Mouse (Mus musculus) cerebellum, postnatal 14 days (tissue): ENCODE measurements at regions not wholly inside any gene's neighbourhood (a gene's known extent, or its start where the extent isn't known, plus 50 kb on each side); places are given as distances from the start of the nearest gene placed in this dataset.

Experiments
- DNase-seq, 2 experiments: peaks; one replicate each; pipeline ENCODE4 v3.0.0; 2021; ENCODE audit warnings: mixed read lengths in 2 of 2

GRCm38 (mm10) chr12:16056216-16056615 lies 239.5 kb upstream of the Trib2 start:
- no peak for DNase-seq

- no peak for DNase-seq
Measured at GRCm38 (mm10) chr12:16054591-16054990, 237.9 kb upstream of the Trib2 start.

- no peak for DNase-seq
Measured at GRCm38 (mm10) chr12:16053735-16054134, 237.0 kb upstream of the Trib2 start.

GRCm38 (mm10) chr12:16052998-16053397 lies 236.3 kb upstream of the Trib2 start:
- no peak for DNase-seq

- no peak for DNase-seq
Measured at GRCm38 (mm10) chr12:16052353-16052752, 235.6 kb upstream of the Trib2 start.

GRCm38 (mm10) chr12:16051439-16051838 lies 234.7 kb upstream of the Trib2 start:
- no peak for DNase-seq

GRCm38 (mm10) chr12:16049545-16049944 lies 232.8 kb upstream of the Trib2 start:
- no peak for DNase-seq

- DNase-seq = no peak
Measured at GRCm38 (mm10) chr12:16046643-16047042, 229.9 kb upstream of the Trib2 start.

- no peak for DNase-seq
Measured at GRCm38 (mm10) chr12:16045791-16046494, 229.2 kb upstream of the Trib2 start.

- DNase-seq = no peak
Measured at GRCm38 (mm10) chr12:16043466-16044214, 226.9 kb upstream of the Trib2 start.

- DNase-seq = no peak
Measured at GRCm38 (mm10) chr12:16042362-16042761, 225.6 kb upstream of the Trib2 start.

GRCm38 (mm10) chr12:16041129-16041528 lies 224.4 kb upstream of the Trib2 start:
- no peak for DNase-seq

GRCm38 (mm10) chr12:16035551-16035950 lies 218.8 kb upstream of the Trib2 start:
- no peak for DNase-seq

GRCm38 (mm10) chr12:16034691-16035515 lies 218.2 kb upstream of the Trib2 start:
- no peak for DNase-seq

- no peak for DNase-seq
Measured at GRCm38 (mm10) chr12:16026654-16027053, 209.9 kb upstream of the Trib2 start.

- no peak for DNase-seq
Measured at GRCm38 (mm10) chr12:16023273-16023672, 206.6 kb upstream of the Trib2 start.

- no peak for DNase-seq
Measured at GRCm38 (mm10) chr12:16021202-16021821, 204.6 kb upstream of the Trib2 start.

- DNase-seq = no peak
Measured at GRCm38 (mm10) chr12:16018237-16018636, 201.5 kb upstream of the Trib2 start.

- no peak for DNase-seq
Measured at GRCm38 (mm10) chr12:16016621-16017020, 199.9 kb upstream of the Trib2 start.

GRCm38 (mm10) chr12:16015596-16015995 lies 198.9 kb upstream of the Trib2 start:
- DNase-seq = no peak

GRCm38 (mm10) chr12:16014679-16015078 lies 198.0 kb upstream of the Trib2 start:
- no peak for DNase-seq

GRCm38 (mm10) chr12:16013861-16014630 lies 197.3 kb upstream of the Trib2 start:
- no peak for DNase-seq
